Mouse (Mus musculus): ENCODE results near the gene Slc41a3. TPM values are rescaled to one million over a fixed set of nuclear protein-coding genes. Genes with fewer than 3 reads are reported as not detected.

Slc41a3 gene
- polyA plus RNA-seq, 1 experiment = 79.5 TPM

DNA sequence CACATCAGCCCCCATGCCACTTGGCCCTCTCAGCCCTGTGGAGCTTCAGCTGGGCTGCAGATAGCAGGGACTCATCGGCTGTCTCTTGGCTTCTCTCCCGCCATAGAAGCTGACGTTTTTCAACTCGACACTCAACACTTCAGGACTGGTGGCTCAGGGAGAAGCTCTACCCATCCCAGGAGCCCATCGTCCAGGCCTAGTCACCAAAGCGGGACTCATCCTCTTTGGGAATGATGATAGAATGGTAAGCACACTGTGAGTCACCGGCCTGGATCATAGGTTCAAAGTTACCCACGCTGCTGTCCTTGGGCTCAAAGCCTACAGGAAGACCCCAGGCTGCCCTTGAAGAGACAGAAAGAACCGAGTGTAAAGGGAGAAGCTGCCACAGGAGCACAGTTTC, 40.3 kb upstream of the Slc41a3 start:
- Histone ChIP-seq H3K36me3 (ENCODE audit: control insufficient read depth, insufficient read depth, low read length) (no peaks in the 10 kb centered on the region), H3K27ac (ENCODE audit: control insufficient read depth, insufficient read depth, low read depth, low read length) (no peak overlapping the region), H3K4me1 (ENCODE audit: control insufficient read depth, insufficient read depth, low read length) (no peaks in the 10 kb centered on the region), H3K27me3 (ENCODE audit: control insufficient read depth, insufficient read depth, low read length) (no peaks in the 10 kb centered on the region), H3K4me3 (ENCODE audit: control insufficient read depth, low read depth, low read length) (no peak overlapping the region)
- no peak for TF ChIP-seq CTCF (IDR thresholded peaks at IDR 0.05; ENCODE audit: control insufficient read depth, insufficient read depth, insufficient replicate concordance, low read depth, low read length)
- TF ChIP-seq POLR2A (IDR thresholded peaks at IDR 0.05; ENCODE audit: control insufficient read depth, low read depth, low read length) = no peak

- TF ChIP-seq POLR2A (IDR thresholded peaks at IDR 0.05; ENCODE audit: control insufficient read depth, low read depth, low read length) (no peak), CTCF (IDR thresholded peaks at IDR 0.05; ENCODE audit: control insufficient read depth, insufficient read depth, insufficient replicate concordance, low read depth, low read length) (no peak)
- H3K27me3 ChIP-seq (ENCODE audit: control insufficient read depth, insufficient read depth, low read length) = no peaks in the 10 kb centered on the region
- no peak overlapping the region for H3K27ac ChIP-seq (ENCODE audit: control insufficient read depth, insufficient read depth, low read depth, low read length)
- H3K4me3 ChIP-seq (ENCODE audit: control insufficient read depth, low read depth, low read length) = no peak overlapping the region
- H3K4me1 ChIP-seq (ENCODE audit: control insufficient read depth, insufficient read depth, low read length) = no peaks in the 10 kb centered on the region
- no peaks in the 10 kb centered on the region for H3K36me3 ChIP-seq (ENCODE audit: control insufficient read depth, insufficient read depth, low read length)
These were observed 38.9 kb upstream of the Slc41a3 start for GRCm38 (mm10) chr6:90565357-90566215.

GRCm38 (mm10) chr6:90567486-90567885, 37.0 kb upstream of the Slc41a3 start:
- H3K27me3 ChIP-seq (ENCODE audit: control insufficient read depth, insufficient read depth, low read length) = no peaks in the 10 kb centered on the region
- H3K4me3 ChIP-seq (ENCODE audit: control insufficient read depth, low read depth, low read length) = no peak overlapping the region
- TF ChIP-seq CTCF (IDR thresholded peaks at IDR 0.05; ENCODE audit: control insufficient read depth, insufficient read depth, insufficient replicate concordance, low read depth, low read length) (no peak), POLR2A (IDR thresholded peaks at IDR 0.05; ENCODE audit: control insufficient read depth, low read depth, low read length) (no peak)
- no peak overlapping the region for H3K27ac ChIP-seq (ENCODE audit: control insufficient read depth, insufficient read depth, low read depth, low read length)
- no peaks in the 10 kb centered on the region for H3K36me3 ChIP-seq (ENCODE audit: control insufficient read depth, insufficient read depth, low read length)
- no peaks in the 10 kb centered on the region for H3K4me1 ChIP-seq (ENCODE audit: control insufficient read depth, insufficient read depth, low read length)

- no peak overlapping the region for H3K4me3 ChIP-seq (ENCODE audit: control insufficient read depth, low read depth, low read length)
- TF ChIP-seq CTCF (IDR thresholded peaks at IDR 0.05; ENCODE audit: control insufficient read depth, insufficient read depth, insufficient replicate concordance, low read depth, low read length) (no peak), POLR2A (IDR thresholded peaks at IDR 0.05; ENCODE audit: control insufficient read depth, low read depth, low read length) (no peak)
- H3K27me3 ChIP-seq (ENCODE audit: control insufficient read depth, insufficient read depth, low read length) = no peaks in the 10 kb centered on the region
- H3K4me1 ChIP-seq (ENCODE audit: control insufficient read depth, insufficient read depth, low read length) = no peaks in the 10 kb centered on the region
- H3K27ac ChIP-seq (ENCODE audit: control insufficient read depth, insufficient read depth, low read depth, low read length) = no peak overlapping the region
- H3K36me3 ChIP-seq (ENCODE audit: control insufficient read depth, insufficient read depth, low read length) = no peaks in the 10 kb centered on the region
These were observed 36.6 kb upstream of the Slc41a3 start for GRCm38 (mm10) chr6:90567928-90568327.

DNA sequence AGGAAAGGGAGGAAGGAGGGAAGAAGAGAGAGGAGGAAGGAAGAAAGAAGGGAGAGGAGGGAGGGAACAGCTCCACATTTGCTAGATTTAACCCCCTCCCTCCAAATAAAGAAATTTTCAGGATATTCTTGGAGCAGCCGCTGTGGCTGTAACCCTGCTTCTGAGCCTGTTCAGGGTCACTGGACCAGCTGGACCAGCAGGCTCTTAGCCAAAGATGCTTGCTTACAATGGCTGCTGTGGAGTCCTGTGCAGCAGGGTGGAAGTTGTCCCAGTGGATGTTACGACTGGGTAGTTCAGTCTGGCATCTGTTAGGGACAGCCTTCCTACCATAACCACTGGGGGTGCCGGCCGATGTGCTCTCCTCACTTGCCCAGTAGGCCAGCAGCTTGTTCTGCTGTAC, 35.8 kb upstream of the Slc41a3 start:
- no peak overlapping the region for H3K27ac ChIP-seq (ENCODE audit: control insufficient read depth, insufficient read depth, low read depth, low read length)

DNA sequence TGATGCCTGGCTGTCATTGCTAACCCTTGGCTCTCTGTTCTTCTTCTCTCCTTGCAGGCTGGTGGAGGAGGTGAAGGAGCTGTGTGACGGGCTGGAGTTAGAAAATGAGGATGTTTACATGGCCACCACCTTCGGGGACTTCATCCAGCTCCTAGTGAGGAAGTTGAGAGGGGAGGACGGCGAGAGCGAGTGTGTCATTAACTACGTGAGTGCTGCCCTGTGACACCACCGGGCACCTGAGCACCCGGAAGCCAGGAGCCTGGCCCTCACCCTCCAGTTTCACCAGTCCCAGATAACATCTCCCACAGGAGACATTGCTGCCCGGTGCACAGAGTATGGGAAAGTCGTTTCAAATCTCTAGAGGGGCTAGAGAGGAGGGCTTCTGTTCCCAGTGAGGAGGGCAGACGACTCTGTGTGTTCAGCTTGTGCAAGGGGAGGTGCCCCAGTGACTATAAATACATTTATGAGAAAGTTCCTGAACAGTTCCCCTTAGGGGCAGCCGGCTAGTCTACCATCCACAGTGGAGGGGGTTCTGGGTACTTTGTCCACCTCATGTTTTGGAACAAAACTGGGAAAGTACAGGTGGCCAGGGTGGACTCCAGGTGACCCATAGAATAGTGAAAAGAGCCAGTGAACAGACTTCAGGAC, 34.7 kb upstream of the Slc41a3 start:
- no peaks in the 10 kb centered on the region for H3K4me1 ChIP-seq (ENCODE audit: control insufficient read depth, insufficient read depth, low read length)
- no peaks in the 10 kb centered on the region for H3K36me3 ChIP-seq (ENCODE audit: control insufficient read depth, insufficient read depth, low read length)
- H3K27ac ChIP-seq (ENCODE audit: control insufficient read depth, insufficient read depth, low read depth, low read length) = no peak overlapping the region
- TF ChIP-seq CTCF (IDR thresholded peaks at IDR 0.05; ENCODE audit: control insufficient read depth, insufficient read depth, insufficient replicate concordance, low read depth, low read length) (no peak), POLR2A (IDR thresholded peaks at IDR 0.05; ENCODE audit: control insufficient read depth, low read depth, low read length) (no peak)
- no peak overlapping the region for H3K4me3 ChIP-seq (ENCODE audit: control insufficient read depth, low read depth, low read length)
- no peaks in the 10 kb centered on the region for H3K27me3 ChIP-seq (ENCODE audit: control insufficient read depth, insufficient read depth, low read length)

More for the DNA sequence above, 35.8 kb upstream of the Slc41a3 start:
- H3K4me3 ChIP-seq (ENCODE audit: control insufficient read depth, low read depth, low read length) = no peak overlapping the region
- TF ChIP-seq POLR2A (IDR thresholded peaks at IDR 0.05; ENCODE audit: control insufficient read depth, low read depth, low read length) (no peak), CTCF (IDR thresholded peaks at IDR 0.05; ENCODE audit: control insufficient read depth, insufficient read depth, insufficient replicate concordance, low read depth, low read length) (no peak)
- no peaks in the 10 kb centered on the region for H3K27me3 ChIP-seq (ENCODE audit: control insufficient read depth, insufficient read depth, low read length)
- no peaks in the 10 kb centered on the region for H3K36me3 ChIP-seq (ENCODE audit: control insufficient read depth, insufficient read depth, low read length)
- H3K4me1 ChIP-seq (ENCODE audit: control insufficient read depth, insufficient read depth, low read length) = no peaks in the 10 kb centered on the region

DNA sequence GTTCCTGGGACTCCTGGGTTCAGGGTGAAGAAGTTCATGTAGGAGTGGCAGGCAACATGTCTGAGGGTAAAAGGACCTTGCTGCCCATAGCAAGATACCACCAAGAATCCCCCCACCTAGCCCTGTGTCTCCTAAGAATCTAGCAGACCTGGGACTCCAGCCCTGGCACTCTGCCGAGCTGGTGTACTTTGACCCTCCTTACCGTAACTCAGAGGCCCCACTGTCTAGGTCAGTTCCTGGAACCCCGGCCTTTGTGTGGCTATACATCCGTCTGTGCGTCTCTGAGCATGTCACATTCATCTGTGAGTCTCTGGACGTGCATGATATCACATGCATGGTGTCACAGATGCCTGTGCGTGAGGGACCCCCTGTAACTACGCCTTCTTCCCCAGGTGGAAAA, 34.1 kb upstream of the Slc41a3 start:
- no peaks in the 10 kb centered on the region for H3K4me1 ChIP-seq (ENCODE audit: control insufficient read depth, insufficient read depth, low read length)
- TF ChIP-seq CTCF (IDR thresholded peaks at IDR 0.05; ENCODE audit: control insufficient read depth, insufficient read depth, insufficient replicate concordance, low read depth, low read length) (no peak), POLR2A (IDR thresholded peaks at IDR 0.05; ENCODE audit: control insufficient read depth, low read depth, low read length) (no peak)
- H3K36me3 ChIP-seq (ENCODE audit: control insufficient read depth, insufficient read depth, low read length) = no peaks in the 10 kb centered on the region
- H3K4me3 ChIP-seq (ENCODE audit: control insufficient read depth, low read depth, low read length) = no peak overlapping the region
- H3K27ac ChIP-seq (ENCODE audit: control insufficient read depth, insufficient read depth, low read depth, low read length) = no peak overlapping the region
- H3K27me3 ChIP-seq (ENCODE audit: control insufficient read depth, insufficient read depth, low read length) = no peaks in the 10 kb centered on the region

Measured in testis, adult 2 months (tissue).